Mouse (Mus musculus) liver, postnatal 0 days (tissue): ENCODE results near the gene Acadm.

Source experiments
- CTCF ChIP-seq: sonication (generic); IDR thresholded peaks from 2 replicates; pipeline ENCODE4 v1.5.1; 2016; ENCODE audit warnings: antibody characterized with exemption, low read depth
- EP300 ChIP-seq: IDR thresholded peaks from 2 replicates; pipeline ENCODE4 v1.6.1; 2016; ENCODE audit warnings: antibody characterized with exemption, low read depth, mild to moderate bottlenecking

GRCm38 (mm10) chr3:153943901-153944334, 514 bp downstream of the Acadm start:
- TF ChIP-seq EP300 (no peak), CTCF (no peak)
